Mouse (Mus musculus) lung, postnatal 0 days (tissue): Measurements from ENCODE around the gene Cacng8.

Experiments
- CTCF ChIP-seq: IDR thresholded peaks from 2 replicates; pipeline ENCODE4 v1.5.1; 2016; ENCODE audit warnings: antibody characterized with exemption, mild to moderate bottlenecking
- EP300 ChIP-seq: IDR thresholded peaks from 2 replicates; pipeline ENCODE4 v1.6.1; 2016; ENCODE audit warnings: antibody characterized with exemption, mild to moderate bottlenecking, control low read depth

DNA sequence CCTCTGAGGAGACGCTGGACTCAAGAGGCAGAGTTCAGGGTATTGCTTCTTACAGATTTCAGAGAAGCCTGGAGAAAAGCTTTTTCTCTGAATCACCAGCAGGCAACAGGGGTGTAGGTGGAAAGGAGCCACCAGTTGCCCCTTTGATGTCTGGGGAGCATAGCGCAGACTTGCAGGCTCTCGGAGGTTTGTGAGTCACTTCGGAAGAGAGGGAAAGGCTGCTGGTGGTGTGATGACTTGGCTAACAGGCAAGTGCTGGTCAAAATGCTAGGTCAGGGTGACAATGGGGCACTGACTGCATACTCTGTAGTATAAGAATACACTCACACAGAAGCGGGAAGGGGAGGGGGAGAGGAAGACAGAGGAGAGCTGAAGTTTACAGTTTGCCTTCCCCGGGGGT, 60.7 kb downstream of the Cacng8 start:
- TF ChIP-seq CTCF (no peak), EP300 (no peak)
